Mouse (Mus musculus) limb, embryonic 15.5 days (tissue): ENCODE data around the gene Shank2. TPM values are rescaled to one million over a fixed set of nuclear protein-coding genes. Genes with fewer than 3 reads are reported as not detected.

Experiments used
- ATAC-seq: fragments of 200-750 bp; cut with Nextera tagmentation; 2 replicates; pipeline ENCODE4 v1.8.0; 2017; ENCODE audit warnings: low read depth, moderate TSS enrichment; ENCODE audit not compliant: insufficient number of reproducible peaks, low FRiP score, low TSS enrichment
- H3K27ac ChIP-seq: fragments of 300-500 bp; sonication (generic); 2 replicates; pipeline ENCODE4 v1.5.1; 2015; ENCODE audit warnings: moderate library complexity, mild to moderate bottlenecking, inconsistent platforms
- H3K27me3 ChIP-seq: fragments of 300-500 bp; sonication (generic); 2 replicates; pipeline ENCODE4 v1.6.1; 2015; ENCODE audit warnings: inconsistent platforms
- H3K36me3 ChIP-seq: fragments of 300-500 bp; sonication (generic); 2 replicates; pipeline ENCODE4 v1.6.1; 2015; ENCODE audit warnings: inconsistent platforms
- H3K4me1 ChIP-seq: fragments of 300-500 bp; sonication (generic); 2 replicates; pipeline ENCODE4 v1.6.1; 2015; ENCODE audit warnings: inconsistent platforms
- H3K4me2 ChIP-seq: fragments of 300-500 bp; sonication (generic); 2 replicates; pipeline ENCODE4 v1.6.1; 2015; ENCODE audit warnings: mild to moderate bottlenecking, inconsistent platforms
- H3K4me3 ChIP-seq: fragments of 300-500 bp; sonication (generic); 2 replicates; pipeline ENCODE4 v1.5.1; 2015; ENCODE audit warnings: mild to moderate bottlenecking, inconsistent platforms
- H3K9ac ChIP-seq: fragments of 300-500 bp; sonication (generic); 2 replicates; pipeline ENCODE4 v1.6.1; 2015; ENCODE audit warnings: inconsistent platforms
- H3K9me3 ChIP-seq: fragments of 300-500 bp; sonication (generic); 2 replicates; pipeline ENCODE4 v1.6.1; 2016; ENCODE audit warnings: inconsistent platforms
- WGBS: fragments of 180-500 bp; shearing (Covaris S2); methylation state at CpG from one replicate; pipeline ENCODE4 v1.1.7; 2015; 5-methylcytosine and 5-hydroxymethylcytosine counted together
- polyA plus RNA-seq: library from polyadenylated mRNA; unstranded; fragments of >200 nt; fragmentation: Nextera tagmentation; extraction: Ambion mirVana; gene quantifications from 2 replicates; pipeline ENCODE4 v1.2.1, GENCODE M21; 2015

Gene Shank2
- polyA plus RNA-seq, 1 experiment from 2014 or later = 0.17 TPM

DNA sequence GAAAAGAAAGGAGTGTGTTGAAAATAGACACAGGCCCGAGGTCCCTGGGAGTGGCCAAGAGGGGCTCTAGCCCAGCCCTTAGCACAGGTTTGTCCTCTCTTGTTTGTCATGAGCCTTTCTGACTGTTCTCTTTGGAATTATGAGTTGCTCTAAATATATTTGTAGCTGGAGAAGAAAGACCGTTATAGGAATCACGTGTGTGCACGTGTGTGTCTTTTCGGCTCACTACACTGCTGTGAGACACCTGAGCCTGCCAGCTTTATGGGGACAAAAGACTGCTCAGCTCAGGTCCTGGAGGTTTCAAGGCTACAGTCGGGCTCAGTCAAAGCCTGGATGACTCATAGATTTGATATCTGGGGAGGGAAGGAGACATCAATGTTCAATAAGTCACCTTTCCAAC lies 323.1 kb downstream of the Shank2 start:
- Histone ChIP-seq H3K4me2 (no peak overlapping the region), H3K9me3 (no peaks in the 10 kb centered on the region), H3K27me3 (no peaks in the 10 kb centered on the region), H3K4me3 (no peak overlapping the region), H3K27ac (no peak overlapping the region), H3K36me3 (no peaks in the 10 kb centered on the region), H3K4me1 (no peaks in the 10 kb centered on the region), H3K9ac (no peak overlapping the region)
- WGBS = 83% methylated on average over 6 of the region's 6 CpGs
- no peak for ATAC-seq

DNA sequence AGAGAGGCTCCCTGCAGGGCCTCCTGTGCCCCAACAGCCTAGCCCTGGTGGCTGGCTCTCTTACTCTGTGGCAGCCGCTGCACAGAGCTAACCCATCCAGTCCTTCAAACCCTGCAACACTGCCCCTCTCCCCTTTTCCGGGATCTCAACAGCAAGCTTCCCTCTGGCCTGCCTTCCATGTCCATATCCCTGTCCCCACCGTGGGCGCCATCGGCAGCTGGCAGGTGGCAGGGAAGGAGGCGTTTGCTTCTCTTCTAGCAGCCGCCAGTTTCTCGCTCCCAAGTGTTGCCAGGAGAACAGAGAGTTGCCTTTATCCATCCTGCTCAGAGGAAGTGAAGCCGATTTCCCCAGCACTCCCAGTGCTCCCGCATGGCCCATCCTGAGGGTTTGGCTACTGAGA lies 323.9 kb downstream of the Shank2 start:
- 83% methylated on average over 10 of the region's 10 CpGs for WGBS
- no peaks in the 10 kb centered on the region for H3K27me3 ChIP-seq
- no peak overlapping the region for H3K4me3 ChIP-seq
- no peak for ATAC-seq
- H3K9me3 ChIP-seq = no peaks in the 10 kb centered on the region
- H3K27ac ChIP-seq = no peak overlapping the region
- no peak overlapping the region for H3K4me2 ChIP-seq
- no peaks in the 10 kb centered on the region for H3K4me1 ChIP-seq
- H3K36me3 ChIP-seq = no peaks in the 10 kb centered on the region
- no peak overlapping the region for H3K9ac ChIP-seq

DNA sequence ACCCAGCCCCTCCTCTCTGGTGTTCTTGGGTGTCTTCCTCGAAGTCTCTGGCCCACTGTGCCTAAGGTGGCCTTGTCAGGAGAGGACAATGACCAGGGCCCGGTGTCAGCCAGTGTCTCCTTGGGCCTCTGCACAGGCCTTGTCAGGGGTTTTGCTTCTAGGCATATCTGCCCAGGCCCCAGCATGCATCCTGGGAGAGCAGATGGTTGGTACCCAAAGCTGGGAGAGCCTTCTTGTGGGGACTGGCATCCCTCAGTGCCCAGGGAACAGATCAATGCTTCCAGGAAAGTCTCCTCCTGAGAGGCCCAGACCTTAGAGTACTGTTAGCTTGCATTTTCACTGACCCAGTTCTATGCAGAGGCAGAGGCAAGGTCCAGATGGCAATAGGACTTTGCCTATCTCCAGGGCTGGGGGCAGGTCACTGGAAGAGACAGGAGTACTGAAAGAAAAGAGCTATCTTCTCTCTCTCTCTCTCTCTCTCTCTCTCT lies 327.7 kb downstream of the Shank2 start:
- Histone ChIP-seq H3K36me3 (no peaks in the 10 kb centered on the region), H3K27ac (no peak overlapping the region), H3K4me2 (no peak overlapping the region), H3K4me3 (no peak overlapping the region), H3K9me3 (no peaks in the 10 kb centered on the region), H3K4me1 (no peaks in the 10 kb centered on the region), H3K27me3 (no peaks in the 10 kb centered on the region), H3K9ac (no peak overlapping the region)
- no peak for ATAC-seq
- WGBS = 77% methylated on average over 2 of the region's 2 CpGs

DNA sequence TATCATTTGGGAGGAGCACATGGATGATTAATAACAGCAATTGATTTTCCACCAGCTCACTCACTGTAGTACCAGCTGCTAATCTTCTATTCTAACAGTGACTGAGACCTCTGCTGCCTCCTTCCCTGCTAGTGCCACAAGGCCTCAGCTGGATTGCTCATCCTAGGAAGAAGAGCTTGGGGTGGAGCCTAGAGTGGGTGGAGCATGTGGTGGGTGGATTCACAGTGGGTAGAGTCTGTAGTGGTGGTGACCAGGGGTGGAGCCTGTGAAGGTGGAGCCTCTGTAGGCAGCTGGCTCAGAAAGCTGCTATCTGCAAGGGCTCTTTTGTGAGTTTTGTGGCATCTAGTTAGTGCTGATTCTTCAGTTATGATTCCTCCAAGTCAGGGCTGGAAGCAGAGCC lies 334.9 kb downstream of the Shank2 start:
- Histone ChIP-seq H3K9ac (no peak overlapping the region), H3K36me3 (no peaks in the 10 kb centered on the region), H3K4me2 (no peak overlapping the region), H3K27me3 (no peaks in the 10 kb centered on the region), H3K4me1 (no peaks in the 10 kb centered on the region), H3K27ac (no peak overlapping the region), H3K4me3 (no peak overlapping the region), H3K9me3 (no peaks in the 10 kb centered on the region)
- ATAC-seq = no peak

DNA sequence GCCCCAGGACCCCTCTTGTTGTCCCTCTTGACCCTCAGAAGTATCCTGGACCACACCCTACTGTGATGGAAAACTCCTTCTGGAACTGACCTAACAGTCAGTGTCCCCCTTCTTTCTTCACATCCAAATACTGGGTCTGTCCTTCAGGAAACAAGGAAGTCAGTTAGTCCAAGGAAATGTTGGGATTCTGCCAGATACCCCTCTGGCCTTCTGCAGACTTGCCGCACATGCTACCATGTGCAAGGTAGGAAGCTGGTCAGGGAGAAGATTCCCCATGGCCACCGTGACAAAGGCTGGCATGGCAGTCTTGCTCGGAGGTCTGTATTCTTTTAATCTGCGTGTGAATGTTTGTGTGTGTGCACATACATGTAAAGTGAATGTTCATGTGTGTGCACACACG lies 337.0 kb downstream of the Shank2 start:
- Histone ChIP-seq H3K4me2 (no peak overlapping the region), H3K27ac (no peak overlapping the region), H3K36me3 (no peaks in the 10 kb centered on the region), H3K27me3 (no peaks in the 10 kb centered on the region), H3K9ac (no peak overlapping the region), H3K4me3 (no peak overlapping the region), H3K9me3 (no peaks in the 10 kb centered on the region), H3K4me1 (no peaks in the 10 kb centered on the region)
- no peak for ATAC-seq
- 86% methylated on average over 5 of the region's 5 CpGs for WGBS

DNA sequence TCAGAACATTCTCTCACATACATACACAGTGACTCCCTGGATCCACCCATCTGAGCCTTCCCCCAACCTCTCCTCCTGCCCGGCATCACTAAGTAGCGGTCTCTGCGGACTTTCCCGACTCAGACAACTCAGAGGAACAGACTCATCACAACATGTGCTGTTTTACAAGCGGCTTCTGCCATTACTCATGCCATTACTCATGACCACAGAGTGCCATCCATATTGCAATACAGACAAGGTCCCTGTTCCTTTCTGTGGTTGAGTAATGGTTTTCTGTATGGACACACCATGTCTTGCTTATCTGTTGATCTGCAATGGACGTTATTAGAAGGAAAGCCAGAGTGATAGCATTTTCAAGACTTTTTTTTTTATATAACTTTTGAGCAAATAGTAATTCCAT lies 338.6 kb downstream of the Shank2 start:
- Histone ChIP-seq H3K4me1 (no peaks in the 10 kb centered on the region), H3K27ac (no peak overlapping the region), H3K27me3 (no peaks in the 10 kb centered on the region), H3K4me3 (no peak overlapping the region), H3K36me3 (no peaks in the 10 kb centered on the region), H3K9me3 (no peaks in the 10 kb centered on the region), H3K4me2 (no peak overlapping the region), H3K9ac (no peak overlapping the region)
- ATAC-seq = no peak
- WGBS = 86% methylated on average over 6 of the region's 6 CpGs

DNA sequence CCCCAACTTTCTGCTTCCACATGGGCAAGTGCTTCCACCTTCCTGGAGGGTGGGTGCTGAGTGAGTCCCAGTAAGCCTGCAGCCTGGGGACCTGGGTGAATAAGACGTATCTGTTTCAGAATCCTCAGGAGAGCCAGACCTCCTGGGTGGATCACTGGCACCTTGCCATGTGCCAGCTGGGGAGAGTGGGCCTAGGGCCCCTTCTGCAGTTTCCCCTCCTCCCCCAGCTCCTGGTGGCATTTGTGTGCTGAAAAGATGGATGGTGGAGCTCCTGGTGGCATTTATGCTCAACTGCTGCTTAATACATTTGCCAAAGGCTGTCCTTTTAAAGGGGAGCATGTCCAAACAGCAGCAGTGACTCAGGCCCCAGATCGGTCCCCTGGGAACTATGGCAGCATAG lies 364.4 kb downstream of the Shank2 start:
- H3K9me3 ChIP-seq = no peaks in the 10 kb centered on the region
- no peaks in the 10 kb centered on the region for H3K36me3 ChIP-seq
- no peak overlapping the region for H3K4me3 ChIP-seq
- no peaks in the 10 kb centered on the region for H3K27me3 ChIP-seq
- H3K4me2 ChIP-seq = no peak overlapping the region
- WGBS = 59% methylated on average over 2 of the region's 2 CpGs
- no peaks in the 10 kb centered on the region for H3K4me1 ChIP-seq
- no peak overlapping the region for H3K27ac ChIP-seq
- ATAC-seq = no peak
- H3K9ac ChIP-seq = no peak overlapping the region

DNA sequence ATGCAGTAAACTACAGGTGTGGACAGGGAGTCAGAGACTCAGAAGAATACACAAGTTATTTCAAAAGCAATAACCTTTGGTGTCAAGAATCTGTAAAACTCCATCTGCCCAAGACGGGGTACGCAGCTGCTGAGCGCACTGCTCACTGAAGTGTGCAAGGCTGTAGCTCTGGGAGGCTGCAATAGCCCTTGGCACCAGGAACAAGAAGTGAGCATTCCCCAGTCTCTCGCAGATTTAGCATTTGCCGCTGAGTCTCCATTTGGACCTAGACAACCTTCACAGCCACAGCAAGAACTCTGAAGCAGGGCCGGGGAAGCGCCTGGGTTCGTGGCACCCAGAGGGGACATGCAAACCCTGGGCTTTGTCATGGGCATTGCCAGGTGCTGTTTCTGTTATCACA lies 371.3 kb downstream of the Shank2 start:
- H3K27ac ChIP-seq = no peak overlapping the region
- H3K4me2 ChIP-seq = no peak overlapping the region
- no peak overlapping the region for H3K9ac ChIP-seq
- WGBS = 86% methylated on average over 8 of the region's 8 CpGs
- H3K4me1 ChIP-seq = no peaks in the 10 kb centered on the region
- no peaks in the 10 kb centered on the region for H3K27me3 ChIP-seq
- no peaks in the 10 kb centered on the region for H3K9me3 ChIP-seq
- no peak for ATAC-seq
- no peak overlapping the region for H3K4me3 ChIP-seq
- no peaks in the 10 kb centered on the region for H3K36me3 ChIP-seq

DNA sequence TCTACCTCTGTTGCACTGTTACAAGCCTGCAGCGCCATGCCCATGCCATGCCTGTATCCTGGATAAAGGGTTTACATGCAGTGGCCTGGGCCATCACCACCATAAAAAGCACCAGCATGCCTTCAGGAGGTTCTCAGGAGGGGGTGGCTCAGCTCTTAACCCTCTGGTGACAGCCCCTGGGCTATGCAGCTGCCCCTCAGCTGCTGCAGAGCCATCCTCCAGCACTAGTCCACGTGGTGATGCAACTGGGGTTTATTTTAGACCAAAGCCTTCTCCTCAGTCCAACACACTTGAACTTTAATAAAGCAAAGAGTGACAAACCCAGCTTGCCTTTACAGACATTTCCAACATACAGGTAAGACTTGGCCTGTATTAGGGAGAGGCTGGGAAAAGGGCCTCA lies 373.8 kb downstream of the Shank2 start:
- H3K27me3 ChIP-seq = no peaks in the 10 kb centered on the region
- no peak overlapping the region for H3K4me3 ChIP-seq
- no peak overlapping the region for H3K27ac ChIP-seq
- no peaks in the 10 kb centered on the region for H3K9me3 ChIP-seq
- 73% methylated on average over 2 of the region's 2 CpGs for WGBS
- ATAC-seq = no peak
- H3K4me2 ChIP-seq = no peak overlapping the region
- no peaks in the 10 kb centered on the region for H3K4me1 ChIP-seq
- no peaks in the 10 kb centered on the region for H3K36me3 ChIP-seq
- no peak overlapping the region for H3K9ac ChIP-seq

DNA sequence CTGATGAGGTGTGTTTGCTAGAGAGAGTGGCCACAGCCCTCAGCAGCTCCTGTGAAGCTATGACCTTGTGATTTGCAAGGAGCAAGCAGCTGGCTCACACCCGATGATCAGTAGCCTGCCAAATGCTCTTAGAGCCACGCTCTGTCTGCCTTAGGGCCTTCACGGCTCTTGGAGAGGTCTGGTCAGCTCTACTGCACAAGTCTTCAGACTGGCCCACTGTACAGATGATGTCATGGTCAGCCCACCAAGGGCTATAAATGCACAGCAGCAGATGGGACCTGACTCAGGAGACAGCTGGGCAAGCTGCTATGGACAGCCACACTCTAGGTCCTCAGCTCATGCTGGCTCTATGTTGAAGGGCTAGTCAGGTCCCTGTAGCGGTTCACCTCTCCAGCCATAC lies 376.5 kb downstream of the Shank2 start:
- H3K4me2 ChIP-seq = no peak overlapping the region
- WGBS = 74% methylated on average over 4 of the region's 4 CpGs

DNA sequence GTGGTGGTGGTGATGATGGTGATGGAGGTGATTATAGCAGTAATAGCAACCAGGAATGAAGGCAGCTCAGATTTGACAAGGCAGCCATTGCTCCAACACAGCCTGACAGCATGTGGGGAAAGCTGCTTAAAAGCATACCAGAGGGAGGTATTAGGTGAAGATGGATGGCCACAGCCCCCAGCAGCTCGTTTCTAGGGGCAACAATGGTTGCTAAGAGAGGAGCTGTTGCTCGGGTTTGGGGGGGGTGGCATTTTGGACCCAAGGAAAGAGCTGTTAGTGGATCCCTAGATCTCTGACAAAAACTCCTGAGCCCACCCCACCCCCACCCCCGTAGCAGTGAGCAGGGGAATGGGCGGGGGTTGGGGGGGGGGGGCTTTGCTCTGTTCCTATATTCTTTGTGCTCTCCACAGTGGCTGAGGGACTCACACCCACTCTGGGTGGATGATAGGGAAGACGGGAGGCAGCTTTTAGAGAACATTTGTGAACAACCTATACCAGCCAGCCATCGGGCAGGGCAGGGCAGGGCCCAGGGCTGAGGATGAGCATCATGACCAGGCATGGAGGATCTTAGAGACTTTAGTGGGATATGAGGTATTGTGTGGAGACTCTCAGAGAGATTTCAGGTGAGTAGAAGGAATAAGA lies 377.6 kb downstream of the Shank2 start:
- H3K4me1 ChIP-seq = no peaks in the 10 kb centered on the region
- WGBS = 48% methylated on average over 6 of the region's 6 CpGs
- no peak for ATAC-seq

More for the DNA sequence above, 376.5 kb downstream of the Shank2 start:
- Histone ChIP-seq H3K27ac (no peak overlapping the region), H3K27me3 (no peaks in the 10 kb centered on the region), H3K4me1 (no peaks in the 10 kb centered on the region), H3K4me3 (no peak overlapping the region), H3K36me3 (no peaks in the 10 kb centered on the region), H3K9ac (no peak overlapping the region), H3K9me3 (no peaks in the 10 kb centered on the region)
- no peak for ATAC-seq

DNA sequence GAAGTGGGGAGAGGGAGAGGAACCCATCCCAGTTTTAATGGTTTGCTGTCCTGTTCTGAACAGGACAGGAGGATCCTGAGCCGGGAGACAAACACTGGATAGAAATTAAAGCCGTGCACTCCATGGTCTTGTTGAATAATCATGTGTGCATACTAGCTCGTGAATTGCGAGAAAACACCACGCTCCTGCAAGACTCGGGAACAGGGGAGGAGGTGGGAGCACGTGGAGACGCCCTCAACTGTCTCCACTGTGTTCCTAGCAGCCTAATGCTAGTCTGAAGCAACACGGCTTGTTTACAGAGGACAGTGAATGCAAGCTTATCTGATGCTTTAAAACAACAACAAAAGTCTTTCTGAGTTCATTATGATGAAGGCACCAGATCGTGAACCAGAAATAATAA lies 379.9 kb downstream of the Shank2 start:
- Histone ChIP-seq H3K4me1 (no peaks in the 10 kb centered on the region), H3K27me3 (no peaks in the 10 kb centered on the region), H3K4me3 (no peak overlapping the region), H3K9ac (no peak overlapping the region), H3K9me3 (no peaks in the 10 kb centered on the region), H3K27ac (no peak overlapping the region), H3K4me2 (no peak overlapping the region), H3K36me3 (no peaks in the 10 kb centered on the region)
- WGBS = 69% methylated on average over 10 of the region's 10 CpGs
- ATAC-seq = no peak

More for the DNA sequence above, 377.6 kb downstream of the Shank2 start:
- H3K36me3 ChIP-seq = no peaks in the 10 kb centered on the region
- H3K27me3 ChIP-seq = no peaks in the 10 kb centered on the region
- no peak overlapping the region for H3K4me2 ChIP-seq
- H3K4me3 ChIP-seq = no peak overlapping the region
- H3K9ac ChIP-seq = no peak overlapping the region
- H3K9me3 ChIP-seq = no peaks in the 10 kb centered on the region
- H3K27ac ChIP-seq = no peak overlapping the region

DNA sequence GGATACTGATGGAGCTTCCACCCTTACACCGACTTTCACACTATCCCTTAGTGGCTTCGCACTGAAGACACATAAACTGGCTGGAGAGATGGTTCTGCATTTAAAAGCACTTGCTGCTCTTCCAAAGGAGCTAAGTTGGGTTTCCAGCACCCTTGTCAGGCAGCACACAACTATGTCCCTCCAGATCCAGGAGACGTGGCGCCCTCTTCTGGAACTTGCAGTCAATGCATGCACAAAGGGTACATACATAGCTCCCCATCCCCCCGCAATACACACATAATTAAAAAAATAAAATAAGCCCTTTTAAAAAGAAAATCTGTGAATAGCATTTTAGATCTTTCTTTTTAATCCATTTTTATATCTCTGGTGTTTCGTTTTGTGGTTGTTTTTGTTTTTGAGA lies 385.8 kb downstream of the Shank2 start:
- H3K27me3 ChIP-seq = no peaks in the 10 kb centered on the region
- H3K9me3 ChIP-seq = no peaks in the 10 kb centered on the region
- no peaks in the 10 kb centered on the region for H3K4me1 ChIP-seq
- 91% methylated on average over 6 of the region's 6 CpGs for WGBS
- H3K4me2 ChIP-seq = no peak overlapping the region
- no peak overlapping the region for H3K4me3 ChIP-seq
- H3K27ac ChIP-seq = no peak overlapping the region
- H3K9ac ChIP-seq = no peak overlapping the region
- no peaks in the 10 kb centered on the region for H3K36me3 ChIP-seq
- no peak for ATAC-seq
